In the genomic region with DNA sequence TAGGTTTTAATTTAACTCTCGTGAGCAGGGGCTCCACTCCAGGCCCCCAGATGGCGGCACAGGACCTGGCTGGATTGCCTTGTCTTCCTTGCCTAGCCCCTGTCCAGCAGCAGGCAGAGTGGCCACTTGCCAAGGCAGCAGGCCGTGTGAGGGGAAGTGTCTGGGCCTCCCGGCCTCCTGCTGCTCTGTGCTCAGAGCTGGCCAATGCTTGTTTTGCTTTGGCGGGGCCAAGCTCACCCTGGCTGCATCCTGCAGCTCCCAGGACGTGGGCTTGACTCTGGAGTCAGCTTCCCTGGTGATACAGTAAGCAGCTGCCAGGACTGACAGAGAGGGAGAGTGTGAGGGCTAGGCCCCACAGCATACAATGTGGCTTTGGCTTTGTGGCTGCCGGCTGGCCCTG, we compare ENCODE assay signal across 8 mouse cellular contexts. TPM values are rescaled to one million over a fixed set of nuclear protein-coding genes. Genes with fewer than 3 reads are reported as not detected.
DNase-seq lines count a peak whose midpoint lies in the region; ATAC-seq lines count a peak whose summit lies in the region.

No protein-coding gene starts in this region.

- H3K4me1 ChIP-seq in embryonic facial prominence, embryonic 15.5 days = peaks cover 85% of the 10 kb centered on the region
- H3K4me1 ChIP-seq in limb, embryonic 11.5 days (ENCODE audit: control insufficient read depth, insufficient read depth, low read length) = peaks cover 27% of the 10 kb centered on the region
- H3K4me1 ChIP-seq in midbrain, embryonic 14.5 days (ENCODE audit: control insufficient read depth, insufficient read depth, low read length) = peaks cover 34% of the 10 kb centered on the region
- H3K4me1 ChIP-seq in stomach, embryonic 16.5 days (ENCODE audit: control insufficient read depth, insufficient read depth, low read length) = peaks cover 71% of the 10 kb centered on the region

- H3K36me3 ChIP-seq in embryonic facial prominence, embryonic 15.5 days = no peaks in the 10 kb centered on the region
- no peaks in the 10 kb centered on the region for H3K36me3 ChIP-seq in limb, embryonic 11.5 days (ENCODE audit: control insufficient read depth, insufficient read depth, low read length)
- no peaks in the 10 kb centered on the region for H3K36me3 ChIP-seq in midbrain, embryonic 14.5 days (ENCODE audit: control insufficient read depth, insufficient read depth, low read length)
- H3K36me3 ChIP-seq in stomach, embryonic 16.5 days (ENCODE audit: control insufficient read depth, insufficient read depth, low read length) = no peaks in the 10 kb centered on the region

- no peak overlapping the region for H3K4me2 ChIP-seq in embryonic facial prominence, embryonic 15.5 days (replicated peaks)
- no peak overlapping the region for H3K4me2 ChIP-seq in limb, embryonic 11.5 days (ENCODE audit: low read depth, severe bottlenecking)
- H3K4me2 ChIP-seq in midbrain, embryonic 14.5 days (ENCODE audit: low read length) = peak overlapping the region; percentile 6; the same call in 1 of the 2 replicates
- peak overlapping the region; percentile 23 for H3K4me2 ChIP-seq in stomach, embryonic 16.5 days (ENCODE audit: low read depth, low read length)

- ATAC-seq in embryonic facial prominence, embryonic 15.5 days (ENCODE audit: insufficient number of reproducible peaks, low FRiP score, low TSS enrichment, low read depth) = peak; percentile 74
- ATAC-seq in limb, embryonic 11.5 days (ENCODE audit: insufficient number of reproducible peaks, low FRiP score, low TSS enrichment, low read depth) = no peak
- peak; percentile 65; the same call in 1 of the 2 replicates for ATAC-seq in midbrain, embryonic 14.5 days (ENCODE audit: low FRiP score, low TSS enrichment)
- peak; percentile 78 for ATAC-seq in stomach, embryonic 16.5 days (ENCODE audit: insufficient read depth, low FRiP score)

- no peak overlapping the region for H3K4me3 ChIP-seq in embryonic facial prominence, embryonic 15.5 days (replicated peaks)
- H3K4me3 ChIP-seq in limb, embryonic 11.5 days (ENCODE audit: low read depth, low read length) = no peak overlapping the region
- H3K4me3 ChIP-seq in midbrain, embryonic 14.5 days (replicated peaks; ENCODE audit: low read depth, low read length) = no peak overlapping the region
- H3K4me3 ChIP-seq in stomach, embryonic 16.5 days (replicated peaks; ENCODE audit: low read length) = no peak overlapping the region

- WGBS in embryonic facial prominence, embryonic 15.5 days = 9% methylated on average over 7 of the region's 7 CpGs
- WGBS in limb, embryonic 11.5 days = 8% methylated on average over 7 of the region's 7 CpGs
- WGBS in midbrain, embryonic 14.5 days = 6% methylated on average over 7 of the region's 7 CpGs
- WGBS in stomach, embryonic 16.5 days = 10% methylated on average over 7 of the region's 7 CpGs

- peak; percentile 40 for DNase-seq in brain, embryonic 18.5 days (ENCODE audit: low read depth, low spot score)
- DNase-seq in heart, adult 9 months (ENCODE audit: low spot score in 2 of 2) = peak; percentile 90 to 93
- DNase-seq in kidney, adult 8-10 months = peak; percentile 83 to 87
- DNase-seq in limb, embryonic 11.5 days (ENCODE audit: low spot score) = peak; percentile 58
- peak; percentile 72 for DNase-seq in midbrain, embryonic 14.5 days
- DNase-seq in yolk sac, embryonic 10.5 days (ENCODE audit: low spot score) = no peak

- H3K9me3 ChIP-seq in embryonic facial prominence, embryonic 15.5 days (replicated peaks) = no peaks in the 10 kb centered on the region
- H3K9me3 ChIP-seq in limb, embryonic 11.5 days (ENCODE audit: control insufficient read depth, low read length) = no peaks in the 10 kb centered on the region
- H3K9me3 ChIP-seq in midbrain, embryonic 14.5 days (ENCODE audit: control insufficient read depth, low read length) = no peaks in the 10 kb centered on the region
- H3K9me3 ChIP-seq in stomach, embryonic 16.5 days (replicated peaks; ENCODE audit: control insufficient read depth, low read length) = no peaks in the 10 kb centered on the region

- no peak overlapping the region for H3K9ac ChIP-seq in embryonic facial prominence, embryonic 15.5 days
- no peak overlapping the region; the same call in 1 of the 2 replicates for H3K9ac ChIP-seq in limb, embryonic 11.5 days (ENCODE audit: low read length)
- no peak overlapping the region; the same call in 1 of the 2 replicates for H3K9ac ChIP-seq in midbrain, embryonic 14.5 days (replicated peaks; ENCODE audit: low read length)
- H3K9ac ChIP-seq in stomach, embryonic 16.5 days (ENCODE audit: low read length) = peak overlapping the region; percentile 59

- peak overlapping the region; percentile 78 for H3K27ac ChIP-seq in embryonic facial prominence, embryonic 15.5 days (replicated peaks)
- H3K27ac ChIP-seq in limb, embryonic 11.5 days (replicated peaks; ENCODE audit: low read depth, low read length) = peak overlapping the region; percentile 71; the same call in 1 of the 2 replicates
- peak overlapping the region; percentile 77 for H3K27ac ChIP-seq in midbrain, embryonic 14.5 days (replicated peaks; ENCODE audit: low read depth, low read length)
- peak overlapping the region; percentile 84 for H3K27ac ChIP-seq in stomach, embryonic 16.5 days (ENCODE audit: low read length)

- no peaks in the 10 kb centered on the region for H3K27me3 ChIP-seq in embryonic facial prominence, embryonic 15.5 days
- H3K27me3 ChIP-seq in limb, embryonic 11.5 days (ENCODE audit: control insufficient read depth, insufficient read depth, low read length) = no peaks in the 10 kb centered on the region
- no peaks in the 10 kb centered on the region for H3K27me3 ChIP-seq in midbrain, embryonic 14.5 days (ENCODE audit: control insufficient read depth, insufficient read depth, low read length)
- H3K27me3 ChIP-seq in stomach, embryonic 16.5 days (ENCODE audit: control insufficient read depth, insufficient read depth, low read length) = no peaks in the 10 kb centered on the region

RNA-seq across cellular contexts. Expression of a gene that starts 23.3 kb away (rescaled TPM):
- polyA plus RNA-seq in embryonic facial prominence, embryonic 15.5 days (2015; fragmentation: Nextera tagmentation; extraction: Ambion mirVana) = 18.7 and 22.4 TPM in 2 replicates
- 8.7 TPM in 2 replicates for polyA plus RNA-seq in limb, embryonic 11.5 days (2014; fragmentation: Nextera tagmentation; extraction: Ambion mirVana)
- polyA plus RNA-seq in midbrain, embryonic 14.5 days (2014; fragmentation: Nextera tagmentation; extraction: Ambion mirVana) = 1.9 and 2.5 TPM in 2 replicates
- 11.9 and 12.4 TPM in 2 replicates for polyA plus RNA-seq in stomach, embryonic 16.5 days (2015; fragmentation: Nextera tagmentation; extraction: Ambion mirVana)

Comparison
In these comparisons a context has a peak if more than half of its experiments do, and no peak if none do; other contexts are left out.
1. H3K4me2 ChIP-seq: peak in midbrain, embryonic 14.5 days (single experiment) and stomach, embryonic 16.5 days (single experiment); none in embryonic facial prominence, embryonic 15.5 days (single experiment) and limb, embryonic 11.5 days (single experiment).
2. Peak in every context shown above with its lines, with median percentiles within 50 percentile points of each other: H3K27ac ChIP-seq.